Mouse (Mus musculus): Measurements from ENCODE around the gene Zdhhc1.

DNA sequence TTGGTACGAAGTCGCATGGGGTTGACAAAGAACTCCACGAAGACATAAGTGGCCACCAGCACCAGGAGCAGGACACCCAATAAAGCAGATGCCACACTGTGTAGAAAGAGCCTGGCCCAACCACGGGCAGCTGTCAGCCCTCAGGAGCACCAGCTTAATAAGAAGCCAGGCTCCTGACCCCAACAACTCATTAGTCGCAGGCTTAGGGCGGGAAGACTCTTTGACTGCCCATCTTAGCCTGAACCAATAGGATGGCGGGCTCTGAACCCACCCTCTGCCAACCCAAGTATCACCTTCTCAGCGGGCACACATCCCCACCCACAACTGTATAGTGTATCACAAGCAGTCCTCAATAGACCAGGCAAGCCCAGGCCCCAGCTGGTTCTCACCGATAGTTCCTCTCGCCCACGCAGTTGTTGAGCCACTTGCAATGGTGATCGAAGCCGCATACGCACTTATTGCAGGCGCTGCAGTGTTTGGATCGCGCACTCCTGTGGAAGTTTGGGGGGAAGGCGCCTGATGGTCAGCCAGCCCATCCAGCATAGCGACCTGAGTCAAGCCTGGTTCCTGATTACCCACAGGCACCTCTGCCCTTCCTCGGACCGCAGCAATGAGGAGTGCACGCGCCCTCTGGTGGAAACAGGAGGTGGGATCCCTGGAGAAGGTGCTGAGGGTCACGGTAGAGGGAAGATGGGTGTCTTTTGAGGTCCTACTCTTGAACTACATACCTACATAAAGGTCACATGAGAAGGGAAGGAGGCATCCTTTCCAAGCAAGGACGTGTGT, 19.9 kb downstream of the Zdhhc1 start:
- peak; percentile 75; the same call in 1 of the 2 replicates for TF ChIP-seq CTCF (IDR thresholded peaks at IDR 0.05; ENCODE audit: extremely low read depth, insufficient read length, insufficient replicate concordance, low read depth, low read length)
- TF ChIP-seq POLR2A (IDR thresholded peaks at IDR 0.05; ENCODE audit: low read depth, low read length): 0 out of 2 replicates have a peak, but pooled peaks have one; percentile 15

All from small intestine, adult 2 months (tissue).